Mouse (Mus musculus): ENCODE results near the gene Rheb.

The Rheb gene

GRCm38 (mm10) chr5:24782957-24783356 lies 59.5 kb downstream of the Rheb start:
- DNase-seq = no peak

GRCm38 (mm10) chr5:24781048-24781447 lies 61.4 kb downstream of the Rheb start:
- DNase-seq = no peak

GRCm38 (mm10) chr5:24779881-24780512 lies 62.4 kb downstream of the Rheb start:
- peak in 1 of 2 experiments; percentile 51 for DNase-seq

- DNase-seq = no peak
These were observed 63.1 kb downstream of the Rheb start for GRCm38 (mm10) chr5:24779321-24779720.

- DNase-seq = no peak
These were observed 63.6 kb downstream of the Rheb start for GRCm38 (mm10) chr5:24778843-24779140.

GRCm38 (mm10) chr5:24778082-24778842 lies 64.2 kb downstream of the Rheb start:
- DNase-seq = no peak

- no peak for DNase-seq
These were observed 65.7 kb downstream of the Rheb start for GRCm38 (mm10) chr5:24776681-24777080.

GRCm38 (mm10) chr5:24774549-24774948 lies 67.9 kb downstream of the Rheb start:
- peak in 1 of 2 experiments; percentile 8 for DNase-seq

GRCm38 (mm10) chr5:24757816-24758215 lies 84.6 kb downstream of the Rheb start, which contains the start of gene Crygn:
Gene Crygn, minus strand, starts transcription at chr5:24758008.
- DNase-seq = no peak

GRCm38 (mm10) chr5:24756931-24757330 lies 85.5 kb downstream of the Rheb start:
- no peak for DNase-seq
